Mouse (Mus musculus): ENCODE results near the gene Atf7ip. TPM values are rescaled to one million over a fixed set of nuclear protein-coding genes. Genes with fewer than 3 reads are reported as not detected.

Gene Atf7ip
- polyA plus RNA-seq, 1 experiment from 2014 or later: 47.0 TPM

GRCm38 (mm10) chr6:136493910-136494751 is 11.8 kb upstream of the Atf7ip start:
- Histone ChIP-seq H3K36me3 (ENCODE audit: control insufficient read depth, insufficient read depth, low read length) (no peaks in the 10 kb centered on the region), H3K4me1 (ENCODE audit: control insufficient read depth in 2 of 2, insufficient read depth in 2 of 2, low read length in 2 of 2) (peaks cover 7 to 9% of the 10 kb centered on the region in 2 experiments; a peak in 3 of 4 replicates), H3K9ac (ENCODE audit: low read length) (no peak overlapping the region), H3K9me3 (ENCODE audit: control insufficient read depth, low read length) (no peaks in the 10 kb centered on the region), H3K4me2 (ENCODE audit: low read length) (no peak overlapping the region), H3K4me3 (ENCODE audit: control insufficient read depth in 1 of 2, insufficient read depth in 1 of 2, low read depth in 1 of 2, low read length in 2 of 2) (no peak overlapping the region), H3K27me3 (ENCODE audit: control insufficient read depth, insufficient read depth, low read length) (no peaks in the 10 kb centered on the region), H3K27ac (replicated peaks in 1 of 2; ENCODE audit: control insufficient read depth in 1 of 2, insufficient read depth in 1 of 2, low read depth in 2 of 2, low read length in 2 of 2) (no peak overlapping the region)
- ATAC-seq (ENCODE audit: insufficient number of reproducible peaks, insufficient read depth, low FRiP score, low read depth): no peak
- 90% methylated on average over 12 of the region's 12 CpGs for WGBS

GRCm38 (mm10) chr6:136495023-136495422 is 10.9 kb upstream of the Atf7ip start:
- Histone ChIP-seq H3K9me3 (ENCODE audit: control insufficient read depth, low read length) (no peaks in the 10 kb centered on the region), H3K27me3 (ENCODE audit: control insufficient read depth, insufficient read depth, low read length) (no peaks in the 10 kb centered on the region), H3K4me2 (ENCODE audit: low read length) (no peak overlapping the region), H3K27ac (replicated peaks in 1 of 2; ENCODE audit: control insufficient read depth in 1 of 2, insufficient read depth in 1 of 2, low read depth in 2 of 2, low read length in 2 of 2) (no peak overlapping the region), H3K9ac (ENCODE audit: low read length) (no peak overlapping the region), H3K36me3 (ENCODE audit: control insufficient read depth, insufficient read depth, low read length) (no peaks in the 10 kb centered on the region), H3K4me3 (ENCODE audit: control insufficient read depth in 1 of 2, insufficient read depth in 1 of 2, low read depth in 1 of 2, low read length in 2 of 2) (no peak overlapping the region), H3K4me1 (ENCODE audit: control insufficient read depth in 2 of 2, insufficient read depth in 2 of 2, low read length in 2 of 2) (peaks cover 7 to 9% of the 10 kb centered on the region in 2 experiments; a peak in 3 of 4 replicates)
- no peak for ATAC-seq (ENCODE audit: insufficient number of reproducible peaks, insufficient read depth, low FRiP score, low read depth)
- WGBS: 89% methylated on average over 12 of the region's 12 CpGs

GRCm38 (mm10) chr6:136497744-136498143 is 8.2 kb upstream of the Atf7ip start:
- Histone ChIP-seq H3K36me3 (ENCODE audit: control insufficient read depth, insufficient read depth, low read length) (no peaks in the 10 kb centered on the region), H3K27me3 (ENCODE audit: control insufficient read depth, insufficient read depth, low read length) (no peaks in the 10 kb centered on the region), H3K9me3 (ENCODE audit: control insufficient read depth, low read length) (0 out of 2 replicates have a peak, but pooled peaks cover 2% of the 10 kb centered on the region), H3K4me2 (ENCODE audit: low read length) (no peak overlapping the region), H3K9ac (ENCODE audit: low read length) (no peak overlapping the region), H3K4me3 (ENCODE audit: control insufficient read depth in 1 of 2, insufficient read depth in 1 of 2, low read depth in 1 of 2, low read length in 2 of 2) (no peak overlapping the region), H3K27ac (replicated peaks in 1 of 2; ENCODE audit: control insufficient read depth in 1 of 2, insufficient read depth in 1 of 2, low read depth in 2 of 2, low read length in 2 of 2) (no peak overlapping the region), H3K4me1 (ENCODE audit: control insufficient read depth in 2 of 2, insufficient read depth in 2 of 2, low read length in 2 of 2) (no peaks in the 10 kb centered on the region)
- 57% methylated on average over 5 of the region's 5 CpGs for WGBS
- peak; percentile 19; the same call in 1 of the 2 replicates for ATAC-seq (ENCODE audit: insufficient number of reproducible peaks, insufficient read depth, low FRiP score, low read depth)

- ATAC-seq (ENCODE audit: insufficient number of reproducible peaks, insufficient read depth, low FRiP score, low read depth): no peak
- Histone ChIP-seq H3K36me3 (ENCODE audit: control insufficient read depth, insufficient read depth, low read length) (no peaks in the 10 kb centered on the region), H3K27me3 (ENCODE audit: control insufficient read depth, insufficient read depth, low read length) (no peaks in the 10 kb centered on the region), H3K9ac (ENCODE audit: low read length) (no peak overlapping the region), H3K27ac (replicated peaks in 1 of 2; ENCODE audit: control insufficient read depth in 1 of 2, insufficient read depth in 1 of 2, low read depth in 2 of 2, low read length in 2 of 2) (no peak overlapping the region), H3K9me3 (ENCODE audit: control insufficient read depth, low read length) (0 out of 2 replicates have a peak, but pooled peaks cover 2% of the 10 kb centered on the region), H3K4me3 (ENCODE audit: control insufficient read depth in 1 of 2, insufficient read depth in 1 of 2, low read depth in 1 of 2, low read length in 2 of 2) (no peak overlapping the region), H3K4me2 (ENCODE audit: low read length) (no peak overlapping the region), H3K4me1 (ENCODE audit: control insufficient read depth in 2 of 2, insufficient read depth in 2 of 2, low read length in 2 of 2) (no peaks in the 10 kb centered on the region)
- 48% methylated on average over 10 of the region's 10 CpGs for WGBS
Measured at GRCm38 (mm10) chr6:136499292-136499977, 6.5 kb upstream of the Atf7ip start.

GRCm38 (mm10) chr6:136508652-136509051 is 2.7 kb downstream of the Atf7ip start:
- Histone ChIP-seq H3K9me3 (ENCODE audit: control insufficient read depth, low read length) (peaks cover under 1% of the 10 kb centered on the region; the same call in 1 of the 2 replicates), H3K4me3 (ENCODE audit: control insufficient read depth in 1 of 2, insufficient read depth in 1 of 2, low read depth in 1 of 2, low read length in 2 of 2) (no peak overlapping the region), H3K36me3 (ENCODE audit: control insufficient read depth, insufficient read depth, low read length) (no peaks in the 10 kb centered on the region), H3K27ac (replicated peaks in 1 of 2; ENCODE audit: control insufficient read depth in 1 of 2, insufficient read depth in 1 of 2, low read depth in 2 of 2, low read length in 2 of 2) (no peak overlapping the region), H3K9ac (ENCODE audit: low read length) (no peak overlapping the region), H3K4me2 (ENCODE audit: low read length) (no peak overlapping the region), H3K27me3 (ENCODE audit: control insufficient read depth, insufficient read depth, low read length) (no peaks in the 10 kb centered on the region), H3K4me1 (ENCODE audit: control insufficient read depth in 2 of 2, insufficient read depth in 2 of 2, low read length in 2 of 2) (no peaks in the 10 kb centered on the region)
- WGBS: 91% methylated on average over 3 of the region's 3 CpGs
- ATAC-seq (ENCODE audit: insufficient number of reproducible peaks, insufficient read depth, low FRiP score, low read depth): no peak

GRCm38 (mm10) chr6:136510945-136511344 is 5.0 kb downstream of the Atf7ip start:
- H3K4me1 ChIP-seq (ENCODE audit: control insufficient read depth in 2 of 2, insufficient read depth in 2 of 2, low read length in 2 of 2): no peaks in the 10 kb centered on the region
- WGBS: 72% methylated on average over 7 of the region's 7 CpGs
- no peaks in the 10 kb centered on the region for H3K36me3 ChIP-seq (ENCODE audit: control insufficient read depth, insufficient read depth, low read length)
- H3K4me2 ChIP-seq (ENCODE audit: low read length): no peak overlapping the region
- H3K9me3 ChIP-seq (ENCODE audit: control insufficient read depth, low read length): peaks cover 11% of the 10 kb centered on the region
- no peaks in the 10 kb centered on the region for H3K27me3 ChIP-seq (ENCODE audit: control insufficient read depth, insufficient read depth, low read length)
- no peak overlapping the region for H3K4me3 ChIP-seq (ENCODE audit: control insufficient read depth in 1 of 2, insufficient read depth in 1 of 2, low read depth in 1 of 2, low read length in 2 of 2)
- H3K27ac ChIP-seq (replicated peaks in 1 of 2; ENCODE audit: control insufficient read depth in 1 of 2, insufficient read depth in 1 of 2, low read depth in 2 of 2, low read length in 2 of 2): no peak overlapping the region
- no peak for ATAC-seq (ENCODE audit: insufficient number of reproducible peaks, insufficient read depth, low FRiP score, low read depth)
- no peak overlapping the region for H3K9ac ChIP-seq (ENCODE audit: low read length)

GRCm38 (mm10) chr6:136512351-136512750 is 6.4 kb downstream of the Atf7ip start:
- WGBS: 70% methylated on average over 3 of the region's 3 CpGs
- H3K27ac ChIP-seq (replicated peaks in 1 of 2; ENCODE audit: control insufficient read depth in 1 of 2, insufficient read depth in 1 of 2, low read depth in 2 of 2, low read length in 2 of 2): no peak overlapping the region
- H3K4me1 ChIP-seq (ENCODE audit: control insufficient read depth in 2 of 2, insufficient read depth in 2 of 2, low read length in 2 of 2): no peaks in the 10 kb centered on the region
- no peaks in the 10 kb centered on the region for H3K27me3 ChIP-seq (ENCODE audit: control insufficient read depth, insufficient read depth, low read length)
- no peak overlapping the region for H3K4me2 ChIP-seq (ENCODE audit: low read length)
- H3K4me3 ChIP-seq (ENCODE audit: control insufficient read depth in 1 of 2, insufficient read depth in 1 of 2, low read depth in 1 of 2, low read length in 2 of 2): no peak overlapping the region
- ATAC-seq (ENCODE audit: insufficient number of reproducible peaks, insufficient read depth, low FRiP score, low read depth): no peak
- no peak overlapping the region for H3K9ac ChIP-seq (ENCODE audit: low read length)
- H3K36me3 ChIP-seq (ENCODE audit: control insufficient read depth, insufficient read depth, low read length): no peaks in the 10 kb centered on the region
- peaks cover 11% of the 10 kb centered on the region for H3K9me3 ChIP-seq (ENCODE audit: control insufficient read depth, low read length)

Measured in heart, embryonic 14.5 days (tissue).